Mouse (Mus musculus) CH12.LX (cell line): ENCODE results near the gene Lipk. TPM values are rescaled to one million over a fixed set of nuclear protein-coding genes. Genes with fewer than 3 reads are reported as not detected.

Experiments
- DNase-seq: peaks from one replicate; pipeline ENCODE4 v3.0.0-alpha.2; 2013; ENCODE audit errors: extremely low read depth
- H3K27ac ChIP-seq: 2 replicates; pipeline ENCODE4 v1.5.1; 2012; ENCODE audit warnings: low read depth, mild to moderate bottlenecking, control low read depth, moderate library complexity; ENCODE audit not compliant: insufficient read depth
- H3K27me3 ChIP-seq: replicated peaks from 2 replicates; pipeline ENCODE3; 2012; ENCODE audit warnings: inconsistent platforms
- H3K36me3 ChIP-seq, 2 experiments: replicated peaks in 1 of 2; 2 replicates each; pipeline versions ENCODE3 to v1.6.1; 2012; ENCODE audit warnings: inconsistent platforms in 1 of 2, low read length in 1 of 2, mild to moderate bottlenecking in 1 of 2, mixed read lengths in 1 of 2, moderate library complexity in 1 of 2; ENCODE audit not compliant: control insufficient read depth in 1 of 2, insufficient read depth in 1 of 2
- H3K4me1 ChIP-seq, 2 experiments: 2 replicates each; pipeline ENCODE4 v1.6.1; 2012; ENCODE audit warnings: inconsistent platforms in 1 of 2, moderate library complexity in 1 of 2; ENCODE audit not compliant: insufficient read depth in 2 of 2, control insufficient read depth in 1 of 2
- H3K4me2 ChIP-seq: 2 replicates; pipeline ENCODE4 v1.6.1; 2012; ENCODE audit warnings: low read depth, mild to moderate bottlenecking, control low read depth; ENCODE audit not compliant: poor library complexity, insufficient read depth, severe bottlenecking
- H3K4me3 ChIP-seq, 3 experiments: fragments of 150-350 bp in 1 of 3; sonication (generic) in 1 of 3; replicated peaks in 1 of 3; 2 replicates each; pipeline versions ENCODE3 to v1.5.1; 2011 to 2012; ENCODE audit warnings: low read depth in 2 of 3, low read length in 2 of 3, mild to moderate bottlenecking in 2 of 3, moderate library complexity in 2 of 3, control low read depth in 1 of 3, improper control_type of control experiment in 1 of 3, inconsistent platforms in 1 of 3, mixed read lengths in 1 of 3; ENCODE audit not compliant: poor library complexity in 1 of 3
- H3K79me2 ChIP-seq: replicated peaks from 2 replicates; pipeline ENCODE4 v1.6.1; 2012; ENCODE audit warnings: mild to moderate bottlenecking, moderate library complexity; ENCODE audit not compliant: control insufficient read depth, poor library complexity, insufficient read depth, severe bottlenecking; ENCODE audit errors: extremely low read depth
- H3K9ac ChIP-seq: 2 replicates; pipeline ENCODE4 v1.6.1; 2012; ENCODE audit warnings: low read depth, mild to moderate bottlenecking, control low read depth, moderate library complexity; ENCODE audit not compliant: insufficient read depth
- H3K9me3 ChIP-seq: replicated peaks from 2 replicates; pipeline ENCODE3; 2012; ENCODE audit warnings: low read length, inconsistent platforms, mixed read lengths
- BHLHE40 ChIP-seq: IDR thresholded peaks from 2 replicates; pipeline ENCODE4 v1.6.1; 2011; ENCODE audit warnings: mild to moderate bottlenecking, low read depth, low read length, improper control_type of control experiment
- CHD1 ChIP-seq: IDR thresholded peaks from 2 replicates; pipeline ENCODE4 v1.6.1; 2012; ENCODE audit warnings: low read depth, low read length, improper control_type of control experiment, inconsistent platforms
- CHD2 ChIP-seq: IDR thresholded peaks from 2 replicates; pipeline ENCODE4 v1.6.1; 2011; ENCODE audit warnings: low read length, improper control_type of control experiment
- CTCF ChIP-seq, 2 experiments: IDR thresholded peaks in 1 of 2; conservative IDR thresholded peaks in 1 of 2; 2 replicates each; pipeline ENCODE4 v1.5.1; 2011 to 2012; ENCODE audit warnings: low read depth in 2 of 2, low read length in 2 of 2, improper control_type of control experiment in 1 of 2, inconsistent platforms in 1 of 2, mild to moderate bottlenecking in 1 of 2, moderate library complexity in 1 of 2
- EP300 ChIP-seq: IDR thresholded peaks from 2 replicates; pipeline ENCODE4 v1.6.1; 2011; ENCODE audit warnings: low read length, improper control_type of control experiment
- IRF4 ChIP-seq: IDR thresholded peaks from 2 replicates; pipeline ENCODE4 v1.6.1; 2014; ENCODE audit warnings: low read depth, mild to moderate bottlenecking, inconsistent platforms, low read length, improper control_type of control experiment
- JUN ChIP-seq: IDR thresholded peaks from 2 replicates; pipeline ENCODE4 v1.6.1; 2011; ENCODE audit warnings: low read depth, mild to moderate bottlenecking, low read length, improper control_type of control experiment, moderate library complexity; ENCODE audit not compliant: insufficient read depth
- KAT2A ChIP-seq: IDR thresholded peaks from 2 replicates; pipeline ENCODE4 v1.6.1; 2012; ENCODE audit warnings: low read length, improper control_type of control experiment, inconsistent platforms; ENCODE audit not compliant: insufficient replicate concordance
- MXI1 ChIP-seq: IDR thresholded peaks from 2 replicates; pipeline ENCODE4 v1.6.1; 2011; ENCODE audit warnings: mild to moderate bottlenecking, low read depth, low read length, improper control_type of control experiment
- PAX5 ChIP-seq: IDR thresholded peaks from 2 replicates; pipeline ENCODE4 v1.6.1; 2012; ENCODE audit warnings: low read length, inconsistent platforms, mixed read lengths
- POLR2A ChIP-seq: IDR thresholded peaks from 2 replicates; pipeline ENCODE4 v1.6.1; 2011; ENCODE audit warnings: low read depth, mild to moderate bottlenecking, improper control_type of control experiment, low read length
- POLR2AphosphoS2 ChIP-seq: IDR thresholded peaks from 2 replicates; pipeline ENCODE4 v1.6.1; 2011; ENCODE audit warnings: low read depth, low read length, improper control_type of control experiment
- RAD21 ChIP-seq: IDR thresholded peaks from 2 replicates; pipeline ENCODE4 v1.6.1; 2011; ENCODE audit warnings: low read depth, mild to moderate bottlenecking, low read length, improper control_type of control experiment, moderate library complexity
- RCOR1 ChIP-seq: conservative IDR thresholded peaks from 2 replicates; pipeline ENCODE4 v1.6.1; 2012; ENCODE audit warnings: low read depth, mild to moderate bottlenecking, inconsistent platforms, low read length, improper control_type of control experiment
- SIN3A ChIP-seq: IDR thresholded peaks from 2 replicates; pipeline ENCODE4 v1.6.1; 2012; ENCODE audit warnings: low read length, improper control_type of control experiment, inconsistent platforms
- TCF12 ChIP-seq: IDR thresholded peaks from 2 replicates; pipeline ENCODE4 v1.6.1; 2014; ENCODE audit warnings: low read depth, mild to moderate bottlenecking, inconsistent platforms, low read length, improper control_type of control experiment
- UBTF ChIP-seq: IDR thresholded peaks from 2 replicates; pipeline ENCODE4 v1.6.1; 2012; ENCODE audit warnings: low read depth, mild to moderate bottlenecking, inconsistent platforms, low read length, improper control_type of control experiment, moderate library complexity
- USF1 ChIP-seq: IDR thresholded peaks from 2 replicates; pipeline ENCODE4 v1.6.1; 2014; ENCODE audit warnings: low read depth, mild to moderate bottlenecking, inconsistent platforms, low read length, improper control_type of control experiment
- ZNF384 ChIP-seq: IDR thresholded peaks from 2 replicates; pipeline ENCODE4 v1.6.1; 2012; ENCODE audit warnings: low read depth, low read length, improper control_type of control experiment, inconsistent platforms
- dilution Hi-C: fragments of 300-500 bp; cut with MboI; formaldehyde crosslinking; loops from 2 replicates; pipeline ENCODE4 v1.14.3; 2020; ENCODE audit warnings: low sequenced_read_pairs; ENCODE audit not compliant: extremely low pct_unique_long_range_greater_than_20kb, extremely low pct_ligation_motif_present
- in situ Hi-C: fragments of 300-500 bp; cut with MboI; formaldehyde crosslinking; loops from 3 replicates; pipeline ENCODE4 v1.14.3; 2019; ENCODE audit warnings: low sequenced_read_pairs, low pct_ligation_motif_present, low pct_unique_long_range_greater_than_20kb, mixed read lengths
- polyA plus RNA-seq: library from polyadenylated mRNA; unstranded; fragments of >175 nt; gene quantifications from 2 replicates; pipeline ENCODE4 v1.2.1, GENCODE M21; 2012; ENCODE audit warnings: low read depth; ENCODE audit not compliant: insufficient read length
- total RNA-seq, 2 experiments: library from RNA; depleted of rRNA; stranded (reverse); fragments of 300-350 nt in 1 of 2; fragments of >200 nt in 1 of 2; gene quantifications; 2 replicates each; pipeline ENCODE4 v1.2.3; 2012 to 2014

Gene Lipk
- total and polyA plus RNA-seq, 3 experiments = not detected

DNA sequence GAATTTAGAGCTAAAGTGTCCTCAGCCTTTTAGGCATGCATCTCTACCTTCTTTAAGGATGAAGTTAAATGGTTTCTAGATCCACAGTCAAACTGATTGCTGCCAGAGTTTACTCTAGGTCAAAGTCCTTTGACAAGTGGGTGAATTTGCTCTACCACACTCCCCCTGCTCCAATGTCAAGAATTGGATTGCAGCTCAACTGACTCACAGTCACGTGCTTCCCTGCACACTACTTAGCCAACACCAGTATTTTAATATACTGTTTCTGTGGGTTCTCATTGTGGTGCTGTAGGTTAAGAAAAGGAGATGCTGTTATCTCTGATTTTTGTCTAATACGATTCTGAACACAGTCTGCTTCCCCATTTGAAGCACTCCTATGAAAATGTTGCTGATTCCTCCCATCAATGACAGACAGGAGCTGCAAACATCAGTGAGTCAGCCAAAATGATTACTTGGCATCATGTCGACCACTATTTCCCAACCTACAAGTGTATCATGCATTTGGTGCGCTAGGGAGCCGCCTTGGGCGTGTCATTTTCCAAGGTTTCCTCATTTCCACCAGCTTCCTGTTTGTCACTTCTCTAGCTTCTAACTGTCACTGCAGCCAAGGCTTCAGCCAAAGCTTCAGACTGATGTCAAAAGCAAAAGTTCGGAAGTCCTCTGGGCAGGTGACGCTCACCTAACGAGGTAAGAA is 58.8 kb downstream of the Lipk start, which contains the start of gene Lipn:
TSS of gene Lipn (plus strand) at position 580 of the 694 bp plus-strand sequence.
- in situ Hi-C loops = no loop called here
- no peak within 1 kb of the TSS for H3K9ac ChIP-seq
- no peak within 1 kb of the TSS for H3K4me2 ChIP-seq
- dilution Hi-C loops = no loop called here
- H3K4me3 ChIP-seq = no peak within 1 kb of the TSS
- no peaks in the 10 kb centered on the region for H3K9me3 ChIP-seq
- no peaks in the 10 kb centered on the region for H3K79me2 ChIP-seq
- no peaks in the 10 kb centered on the region for H3K36me3 ChIP-seq
- H3K27me3 ChIP-seq = no peaks in the 10 kb centered on the region
- no peaks in the 10 kb centered on the region for H3K4me1 ChIP-seq
- no peak within 1 kb of the TSS for H3K27ac ChIP-seq
- TF ChIP-seq IRF4 (no peak), BHLHE40 (peak; percentile 6; the same call in 1 of the 2 replicates)
- DNase-seq = no peak

DNA sequence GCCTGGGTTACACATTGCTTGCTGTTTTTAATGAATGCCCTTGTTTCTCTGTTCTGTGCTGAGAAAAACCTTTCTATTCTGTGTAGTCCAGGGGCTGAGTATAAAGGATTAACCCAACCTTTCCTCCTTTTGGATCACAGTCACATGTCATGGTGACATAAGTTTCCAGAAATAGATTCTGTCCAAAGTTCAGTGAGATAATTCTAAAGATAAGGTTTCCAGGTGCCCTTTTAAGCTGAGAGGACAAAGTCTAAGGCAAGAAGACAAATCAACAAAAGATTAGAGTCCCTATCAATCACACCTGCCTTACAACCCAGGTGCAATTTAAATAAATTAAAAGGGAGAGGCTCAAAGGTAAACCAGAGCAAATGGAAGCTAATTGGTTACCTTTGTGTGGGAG is 66.1 kb downstream of the Lipk start:
- H3K36me3 ChIP-seq = no peaks in the 10 kb centered on the region
- TF ChIP-seq ZNF384 = no peak
- no peak for TF ChIP-seq RAD21
- no peak for TF ChIP-seq MXI1
- no peak for TF ChIP-seq CHD2
- no peak for TF ChIP-seq EP300
- no peak for TF ChIP-seq BHLHE40
- TF ChIP-seq RCOR1 = no peak
- no peak for TF ChIP-seq SIN3A
- no peak for TF ChIP-seq UBTF
- no peak for TF ChIP-seq POLR2A
- TF ChIP-seq CHD1 = no peak
- no peak for TF ChIP-seq JUN
- TF ChIP-seq, all 38 proteins: peak for 0
- H3K4me1 ChIP-seq = no peaks in the 10 kb centered on the region
- in situ Hi-C loops (no loop called here), dilution Hi-C loops (no loop called here)
- DNase-seq = no peak
- no peaks in the 10 kb centered on the region for H3K27me3 ChIP-seq
- no peak overlapping the region for H3K9ac ChIP-seq
- H3K9me3 ChIP-seq = no peaks in the 10 kb centered on the region
- H3K4me3 ChIP-seq = no peak overlapping the region
- no peak overlapping the region for H3K27ac ChIP-seq
- no peaks in the 10 kb centered on the region for H3K79me2 ChIP-seq
- H3K4me2 ChIP-seq = no peak overlapping the region

DNA sequence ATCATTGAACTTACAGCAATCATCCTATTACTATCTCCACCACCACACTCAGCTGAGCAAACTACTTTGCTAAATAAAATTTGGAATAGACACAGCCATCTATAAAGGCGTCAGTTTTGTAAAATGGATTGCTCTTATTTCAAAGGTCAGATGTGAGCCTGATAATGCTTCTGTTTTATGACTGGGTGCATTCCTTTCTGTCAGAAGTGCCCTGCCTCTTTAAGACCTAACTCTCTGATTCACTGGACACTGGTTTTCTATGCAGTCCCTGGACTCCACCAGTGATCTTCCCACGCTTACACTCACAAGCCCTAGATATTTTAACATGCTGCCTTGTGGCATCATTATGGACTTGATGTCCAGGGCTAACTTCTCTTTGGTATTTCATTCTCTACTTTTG is 70.0 kb downstream of the Lipk start:
- in situ Hi-C loops (no loop called here), dilution Hi-C loops (no loop called here)
- Histone ChIP-seq H3K9me3 (no peaks in the 10 kb centered on the region), H3K4me1 (no peaks in the 10 kb centered on the region), H3K4me3 (no peak overlapping the region), H3K27me3 (no peaks in the 10 kb centered on the region), H3K4me2 (no peak overlapping the region), H3K79me2 (no peaks in the 10 kb centered on the region), H3K36me3 (no peaks in the 10 kb centered on the region), H3K27ac (no peak overlapping the region), H3K9ac (no peak overlapping the region)
- no peak for DNase-seq
- TF ChIP-seq BHLHE40 (no peak), TCF12 (no peak), KAT2A (no peak), POLR2AphosphoS2 (no peak), POLR2A (no peak), USF1 (no peak), PAX5 (no peak), CTCF (conservative IDR thresholded peaks at IDR 0.05 in 1 of 2, IDR thresholded peaks at IDR 0.05 in 1 of 2; ENCODE audit: low read depth in 2 of 2, low read length in 2 of 2) (no peak)
